Mouse (Mus musculus): Measurements from ENCODE around the gene Fbxl14. TPM values are rescaled to one million over a fixed set of nuclear protein-coding genes. Genes with fewer than 3 reads are reported as not detected.
A peak's percentile ranks its signal among the peaks of the same experiment; 100 is the strongest.

Fbxl14 gene
- polyA plus RNA-seq, 1 experiment from 2014 or later: 4.9 TPM

DNA sequence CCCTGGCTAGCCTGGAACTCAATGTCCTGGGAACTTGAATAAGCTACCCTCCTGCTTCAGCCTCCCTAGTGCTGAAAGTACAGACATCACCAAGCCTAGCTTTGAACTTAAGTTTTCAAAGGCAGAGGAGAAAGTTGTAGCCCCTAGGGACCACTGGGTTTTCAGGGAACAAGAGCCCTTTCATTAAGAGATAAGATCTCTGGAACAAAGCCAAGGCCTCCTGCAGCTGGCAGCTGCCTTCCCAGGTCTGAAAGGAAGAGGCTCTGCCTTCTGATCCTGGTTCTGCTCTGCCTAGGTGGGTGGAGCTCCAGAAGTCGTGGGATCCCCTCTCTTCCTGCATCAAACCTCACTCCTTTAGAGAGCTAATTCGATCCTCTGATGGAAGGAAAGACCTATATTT lies 6.0 kb downstream of the Fbxl14 start:
- Histone ChIP-seq H3K9ac (ENCODE audit: low read depth, low read length) (no peak overlapping the region), H3K4me2 (no peak overlapping the region), H3K27ac (ENCODE audit: low read depth, low read length) (no peak overlapping the region), H3K4me1 (ENCODE audit: control insufficient read depth, insufficient read depth, low read length) (peaks cover 19% of the 10 kb centered on the region), H3K36me3 (ENCODE audit: control insufficient read depth, insufficient read depth, low read length) (no peaks in the 10 kb centered on the region), H3K27me3 (ENCODE audit: control insufficient read depth, insufficient read depth, low read length) (no peaks in the 10 kb centered on the region), H3K4me3 (ENCODE audit: low read depth, low read length) (no peak overlapping the region), H3K9me3 (replicated peaks; ENCODE audit: control insufficient read depth, low read length) (no peaks in the 10 kb centered on the region)
- 15% methylated on average over 2 of the region's 2 CpGs for WGBS (ENCODE audit: insufficient replicate concordance)
- no peak for ATAC-seq (replicated peaks; ENCODE audit: insufficient number of reproducible peaks, low FRiP score, low TSS enrichment)

DNA sequence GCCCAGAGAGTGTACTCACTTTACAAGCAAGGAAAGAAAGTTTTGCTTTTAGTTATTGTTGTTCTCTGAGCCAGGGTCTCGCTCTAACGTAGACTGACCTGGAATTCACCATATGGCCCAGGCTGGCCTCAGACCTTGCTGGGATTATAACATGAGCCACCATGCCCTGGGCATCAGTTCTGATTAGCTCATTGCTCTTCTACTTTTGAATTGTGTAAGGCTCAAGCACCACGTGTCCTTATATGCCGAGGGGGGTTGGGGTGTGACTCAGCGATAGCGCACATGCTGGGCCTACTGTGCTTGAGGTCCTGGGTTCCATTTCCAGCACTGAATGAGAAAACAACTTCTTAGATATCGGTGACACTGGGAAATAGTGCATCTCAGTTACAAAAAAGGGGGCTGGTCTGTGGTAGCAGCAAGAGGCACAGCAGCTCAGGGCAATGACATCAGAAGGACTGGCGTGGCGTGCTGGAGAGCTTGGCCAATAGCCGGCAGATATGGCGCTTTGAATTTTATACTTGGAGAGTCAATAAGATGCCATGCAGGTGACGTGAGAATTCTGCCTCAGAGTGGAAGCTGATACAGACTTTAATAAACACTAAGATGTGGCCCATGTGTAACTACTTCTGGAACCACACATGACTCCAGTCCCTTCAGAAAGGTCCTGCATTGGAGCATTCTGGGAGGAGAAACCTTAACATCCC lies 7.1 kb downstream of the Fbxl14 start:
- Histone ChIP-seq H3K4me3 (ENCODE audit: low read depth, low read length) (no peak overlapping the region), H3K9me3 (replicated peaks; ENCODE audit: control insufficient read depth, low read length) (no peaks in the 10 kb centered on the region), H3K9ac (ENCODE audit: low read depth, low read length) (no peak overlapping the region), H3K27me3 (ENCODE audit: control insufficient read depth, insufficient read depth, low read length) (no peaks in the 10 kb centered on the region), H3K36me3 (ENCODE audit: control insufficient read depth, insufficient read depth, low read length) (no peaks in the 10 kb centered on the region), H3K4me1 (ENCODE audit: control insufficient read depth, insufficient read depth, low read length) (peaks cover 10% of the 10 kb centered on the region; the same call in 1 of the 2 replicates), H3K4me2 (no peak overlapping the region), H3K27ac (ENCODE audit: low read depth, low read length) (no peak overlapping the region)
- WGBS (ENCODE audit: insufficient replicate concordance): 87% methylated on average over 12 of the region's 12 CpGs
- no peak for ATAC-seq (replicated peaks; ENCODE audit: insufficient number of reproducible peaks, low FRiP score, low TSS enrichment)

DNA sequence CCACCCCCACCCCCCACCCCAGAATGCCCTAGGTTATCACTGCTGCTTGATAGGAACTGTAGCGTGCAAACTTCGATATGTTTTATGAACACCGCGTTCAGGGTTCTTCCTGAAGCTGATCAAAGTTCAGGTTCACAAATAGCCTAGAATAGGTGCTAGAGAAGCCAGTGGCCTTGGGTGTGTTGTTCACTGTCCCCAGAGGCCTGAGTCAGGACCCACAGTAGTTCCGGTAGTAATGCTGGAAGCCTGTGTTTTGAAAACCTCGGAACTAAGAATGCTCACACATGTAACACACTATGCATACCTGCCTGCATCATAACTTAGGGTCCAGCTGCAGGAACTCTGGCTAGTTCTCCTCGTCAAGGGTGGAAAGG lies 7.6 kb downstream of the Fbxl14 start:
- Histone ChIP-seq H3K4me3 (ENCODE audit: low read depth, low read length) (no peak overlapping the region), H3K4me1 (ENCODE audit: control insufficient read depth, insufficient read depth, low read length) (peaks cover 10% of the 10 kb centered on the region; the same call in 1 of the 2 replicates), H3K9ac (ENCODE audit: low read depth, low read length) (no peak overlapping the region), H3K36me3 (ENCODE audit: control insufficient read depth, insufficient read depth, low read length) (no peaks in the 10 kb centered on the region), H3K27me3 (ENCODE audit: control insufficient read depth, insufficient read depth, low read length) (no peaks in the 10 kb centered on the region), H3K9me3 (replicated peaks; ENCODE audit: control insufficient read depth, low read length) (no peaks in the 10 kb centered on the region), H3K27ac (ENCODE audit: low read depth, low read length) (no peak overlapping the region), H3K4me2 (no peak overlapping the region)
- no peak for ATAC-seq (replicated peaks; ENCODE audit: insufficient number of reproducible peaks, low FRiP score, low TSS enrichment)
- WGBS (ENCODE audit: insufficient replicate concordance): 86% methylated on average over 7 of the region's 7 CpGs

DNA sequence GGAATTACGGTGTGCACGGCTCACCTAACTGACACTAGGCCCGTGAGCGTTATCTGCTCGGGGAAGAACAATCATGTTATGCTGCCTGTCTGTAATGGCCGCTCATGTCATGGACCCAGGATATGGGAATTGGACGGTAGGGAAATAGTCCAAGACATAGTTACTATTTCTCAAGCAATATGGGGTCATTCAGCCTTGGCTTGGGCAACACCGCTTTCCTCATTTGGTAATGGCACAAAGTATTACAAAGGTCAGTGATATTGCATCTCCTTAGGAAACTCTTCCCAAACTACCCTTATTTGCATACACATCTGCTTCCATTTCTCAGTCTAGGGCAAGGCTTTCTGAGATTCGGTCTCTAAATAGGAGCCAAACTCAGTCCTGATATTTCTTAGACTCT lies 8.2 kb downstream of the Fbxl14 start:
- H3K36me3 ChIP-seq (ENCODE audit: control insufficient read depth, insufficient read depth, low read length): no peaks in the 10 kb centered on the region
- 86% methylated on average over 9 of the region's 9 CpGs for WGBS (ENCODE audit: insufficient replicate concordance)

DNA sequence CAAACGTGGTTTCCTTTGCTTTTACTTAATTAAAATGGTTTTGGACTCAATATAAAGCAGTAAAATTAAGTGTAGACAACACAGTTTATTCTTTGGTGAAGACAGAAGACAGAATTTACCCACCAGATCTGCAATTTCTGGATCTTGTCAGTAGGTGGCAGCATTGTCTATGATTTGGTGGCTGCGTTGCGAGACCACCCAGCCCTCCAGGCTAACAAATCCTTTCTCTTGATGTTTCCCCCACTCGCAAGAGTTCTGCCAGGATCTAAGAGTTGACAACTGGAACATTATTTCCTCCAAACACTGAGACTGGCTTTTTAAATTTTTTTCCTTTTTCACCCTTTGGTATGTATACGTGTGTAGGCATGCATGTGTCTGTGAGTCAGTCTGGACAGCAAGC lies 10.3 kb downstream of the Fbxl14 start:
- Histone ChIP-seq H3K27ac (ENCODE audit: low read depth, low read length) (no peak overlapping the region), H3K4me3 (ENCODE audit: low read depth, low read length) (no peak overlapping the region), H3K27me3 (ENCODE audit: control insufficient read depth, insufficient read depth, low read length) (no peaks in the 10 kb centered on the region), H3K9me3 (replicated peaks; ENCODE audit: control insufficient read depth, low read length) (no peaks in the 10 kb centered on the region), H3K4me2 (peak overlapping the region; percentile 20; the same call in 1 of the 2 replicates), H3K36me3 (ENCODE audit: control insufficient read depth, insufficient read depth, low read length) (no peaks in the 10 kb centered on the region), H3K9ac (ENCODE audit: low read depth, low read length) (no peak overlapping the region), H3K4me1 (ENCODE audit: control insufficient read depth, insufficient read depth, low read length) (peaks cover 6% of the 10 kb centered on the region)
- WGBS (ENCODE audit: insufficient replicate concordance): 15% methylated on average over 5 of the region's 5 CpGs
- ATAC-seq (replicated peaks; ENCODE audit: insufficient number of reproducible peaks, low FRiP score, low TSS enrichment): no peak

More for the DNA sequence above, 8.2 kb downstream of the Fbxl14 start:
- no peak for ATAC-seq (replicated peaks; ENCODE audit: insufficient number of reproducible peaks, low FRiP score, low TSS enrichment)
- no peak overlapping the region for H3K4me3 ChIP-seq (ENCODE audit: low read depth, low read length)
- H3K27ac ChIP-seq (ENCODE audit: low read depth, low read length): no peak overlapping the region
- no peak overlapping the region for H3K4me2 ChIP-seq
- no peak overlapping the region for H3K9ac ChIP-seq (ENCODE audit: low read depth, low read length)
- H3K4me1 ChIP-seq (ENCODE audit: control insufficient read depth, insufficient read depth, low read length): peaks cover 9% of the 10 kb centered on the region
- no peaks in the 10 kb centered on the region for H3K27me3 ChIP-seq (ENCODE audit: control insufficient read depth, insufficient read depth, low read length)
- H3K9me3 ChIP-seq (replicated peaks; ENCODE audit: control insufficient read depth, low read length): no peaks in the 10 kb centered on the region

DNA sequence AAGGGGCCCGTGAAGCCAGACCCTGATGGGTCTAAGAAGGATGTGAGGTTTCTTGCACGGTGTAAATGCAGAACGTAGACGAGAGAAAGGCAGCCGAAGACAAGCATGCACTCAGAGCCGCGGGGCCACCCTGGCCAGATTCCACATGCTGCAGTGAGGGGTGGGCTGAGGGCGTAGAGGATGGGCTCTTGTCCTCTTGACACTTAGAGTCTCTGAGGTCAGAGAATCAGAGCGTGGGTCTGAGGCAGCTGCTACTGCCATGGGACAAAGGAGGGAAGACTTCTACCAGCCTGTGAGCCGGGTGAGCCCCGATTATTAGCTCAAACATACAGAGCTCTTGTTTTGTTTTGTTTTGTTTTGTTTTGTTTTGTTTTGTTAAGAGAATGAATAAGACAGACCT lies 11.1 kb downstream of the Fbxl14 start:
- peaks cover 5% of the 10 kb centered on the region for H3K4me1 ChIP-seq (ENCODE audit: control insufficient read depth, insufficient read depth, low read length)
- H3K4me3 ChIP-seq (ENCODE audit: low read depth, low read length): no peak overlapping the region
- no peaks in the 10 kb centered on the region for H3K9me3 ChIP-seq (replicated peaks; ENCODE audit: control insufficient read depth, low read length)
- 40% methylated on average over 11 of the region's 11 CpGs for WGBS (ENCODE audit: insufficient replicate concordance)
- 0 out of 2 replicates have a peak overlapping the region, but pooled peaks have one; percentile 27 for H3K4me2 ChIP-seq
- H3K9ac ChIP-seq (ENCODE audit: low read depth, low read length): no peak overlapping the region
- H3K36me3 ChIP-seq (ENCODE audit: control insufficient read depth, insufficient read depth, low read length): no peaks in the 10 kb centered on the region
- ATAC-seq (replicated peaks; ENCODE audit: insufficient number of reproducible peaks, low FRiP score, low TSS enrichment): no peak
- no peaks in the 10 kb centered on the region for H3K27me3 ChIP-seq (ENCODE audit: control insufficient read depth, insufficient read depth, low read length)
- no peak overlapping the region for H3K27ac ChIP-seq (ENCODE audit: low read depth, low read length)

DNA sequence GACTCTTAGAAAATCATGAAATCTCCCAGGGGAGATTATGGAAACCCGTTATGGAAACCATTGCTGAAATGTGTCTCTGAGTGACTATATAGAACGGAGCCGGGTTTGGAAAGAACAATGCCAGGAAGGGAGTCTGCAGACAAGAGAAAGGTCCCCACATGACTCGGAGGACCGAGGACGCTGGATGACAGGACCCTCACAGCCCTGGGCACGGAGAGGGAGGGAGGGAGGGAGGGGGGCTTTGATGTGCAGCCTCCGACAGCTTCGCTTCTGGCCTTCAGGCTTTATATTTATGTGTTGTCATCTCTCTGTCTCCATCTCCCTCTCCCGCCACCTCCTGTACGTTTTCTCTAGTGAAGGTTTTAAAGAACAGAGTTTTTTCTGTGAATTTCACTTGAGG lies 11.5 kb downstream of the Fbxl14 start:
- Histone ChIP-seq H3K36me3 (ENCODE audit: control insufficient read depth, insufficient read depth, low read length) (no peaks in the 10 kb centered on the region), H3K9ac (ENCODE audit: low read depth, low read length) (no peak overlapping the region), H3K4me3 (ENCODE audit: low read depth, low read length) (no peak overlapping the region), H3K27me3 (ENCODE audit: control insufficient read depth, insufficient read depth, low read length) (no peaks in the 10 kb centered on the region), H3K9me3 (replicated peaks; ENCODE audit: control insufficient read depth, low read length) (no peaks in the 10 kb centered on the region), H3K27ac (ENCODE audit: low read depth, low read length) (no peak overlapping the region), H3K4me1 (ENCODE audit: control insufficient read depth, insufficient read depth, low read length) (peaks cover 5% of the 10 kb centered on the region), H3K4me2 (no peak overlapping the region)
- WGBS (ENCODE audit: insufficient replicate concordance): 49% methylated on average over 11 of the region's 11 CpGs
- ATAC-seq (replicated peaks; ENCODE audit: insufficient number of reproducible peaks, low FRiP score, low TSS enrichment): no peak

DNA sequence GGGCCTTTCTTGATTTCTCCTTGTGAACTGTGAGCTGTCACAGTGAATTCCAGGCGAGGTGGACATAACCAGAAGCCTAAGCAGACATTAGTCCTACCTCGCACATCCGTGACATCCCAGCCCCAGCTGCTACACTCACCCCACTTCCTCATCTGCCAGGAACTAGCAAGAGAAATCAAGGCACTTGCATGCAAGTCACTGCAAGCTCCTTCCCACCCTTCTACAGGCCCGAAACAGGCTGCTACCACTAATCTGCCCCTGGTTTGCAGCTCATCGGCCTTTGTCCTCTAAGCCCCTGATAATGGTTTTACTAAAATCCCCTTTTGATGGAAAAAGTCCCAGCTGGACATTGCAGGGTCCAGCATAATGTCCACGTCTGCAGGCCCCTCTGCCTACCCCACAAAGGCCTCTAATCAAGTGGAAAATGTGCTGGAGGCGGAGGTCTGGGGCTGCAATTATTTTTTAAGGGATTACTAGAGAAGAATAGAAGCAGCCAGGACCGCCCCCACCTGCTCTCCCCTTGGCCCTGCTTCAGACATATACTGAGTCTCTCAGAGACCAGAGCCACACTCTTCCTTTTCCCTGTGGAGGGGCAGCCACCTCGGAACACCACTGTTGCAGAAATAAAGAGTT lies 12.6 kb downstream of the Fbxl14 start:
- Histone ChIP-seq H3K27me3 (ENCODE audit: control insufficient read depth, insufficient read depth, low read length) (no peaks in the 10 kb centered on the region), H3K4me1 (ENCODE audit: control insufficient read depth, insufficient read depth, low read length) (peaks cover 5% of the 10 kb centered on the region), H3K9me3 (replicated peaks; ENCODE audit: control insufficient read depth, low read length) (no peaks in the 10 kb centered on the region), H3K4me3 (ENCODE audit: low read depth, low read length) (no peak overlapping the region), H3K27ac (ENCODE audit: low read depth, low read length) (no peak overlapping the region), H3K4me2 (no peak overlapping the region), H3K36me3 (ENCODE audit: control insufficient read depth, insufficient read depth, low read length) (no peaks in the 10 kb centered on the region), H3K9ac (ENCODE audit: low read depth, low read length) (no peak overlapping the region)
- WGBS (ENCODE audit: insufficient replicate concordance): 68% methylated on average over 9 of the region's 9 CpGs
- ATAC-seq (replicated peaks; ENCODE audit: insufficient number of reproducible peaks, low FRiP score, low TSS enrichment): no peak

DNA sequence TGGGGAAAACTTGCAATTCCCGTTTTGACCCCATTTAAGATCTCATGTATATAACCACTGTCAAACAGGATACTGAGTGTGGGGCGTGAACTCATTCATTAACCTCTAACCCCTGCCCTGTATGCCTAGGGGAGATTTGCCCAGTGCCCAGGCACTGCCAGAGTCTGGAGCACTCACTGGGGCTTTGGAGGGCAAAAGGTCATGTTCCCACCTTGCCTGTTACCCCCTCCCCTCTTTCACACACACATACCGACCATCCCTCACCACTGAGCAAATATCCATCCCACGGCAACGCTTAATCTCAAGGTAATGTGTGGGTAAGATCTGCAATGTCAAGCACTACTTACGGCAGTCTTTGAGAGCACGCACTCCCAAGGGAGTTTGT lies 13.2 kb downstream of the Fbxl14 start:
- no peak; the same call in 1 of the 2 replicates for ATAC-seq (replicated peaks; ENCODE audit: insufficient number of reproducible peaks, low FRiP score, low TSS enrichment)
- peaks cover 5% of the 10 kb centered on the region for H3K4me1 ChIP-seq (ENCODE audit: control insufficient read depth, insufficient read depth, low read length)
- H3K36me3 ChIP-seq (ENCODE audit: control insufficient read depth, insufficient read depth, low read length): no peaks in the 10 kb centered on the region
- H3K9ac ChIP-seq (ENCODE audit: low read depth, low read length): no peak overlapping the region
- no peak overlapping the region for H3K4me2 ChIP-seq
- no peak overlapping the region for H3K4me3 ChIP-seq (ENCODE audit: low read depth, low read length)
- H3K27me3 ChIP-seq (ENCODE audit: control insufficient read depth, insufficient read depth, low read length): no peaks in the 10 kb centered on the region
- WGBS (ENCODE audit: insufficient replicate concordance): 51% methylated on average over 7 of the region's 7 CpGs
- H3K27ac ChIP-seq (ENCODE audit: low read depth, low read length): no peak overlapping the region
- no peaks in the 10 kb centered on the region for H3K9me3 ChIP-seq (replicated peaks; ENCODE audit: control insufficient read depth, low read length)

Measured in heart, embryonic 11.5 days (tissue).